11 mouse cellular contexts compared by ENCODE assay signal in the genomic region with DNA sequence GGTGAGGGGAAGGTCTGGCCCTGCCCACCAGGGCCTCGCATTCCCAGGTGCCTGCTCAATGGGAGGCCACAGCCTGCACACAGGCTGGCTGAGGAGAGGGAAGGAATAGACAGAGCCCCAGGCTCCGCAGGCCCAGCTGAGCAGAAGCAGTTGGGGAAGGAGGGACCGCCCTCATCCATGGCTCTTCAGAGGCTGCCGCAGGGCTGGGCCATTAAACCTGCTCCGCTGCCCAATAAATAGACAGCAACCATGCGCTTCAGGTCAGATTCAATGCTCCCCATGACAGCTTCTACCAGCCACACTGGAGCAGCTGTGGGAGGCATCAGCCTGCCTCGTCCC. TPM values are rescaled to one million over a fixed set of nuclear protein-coding genes. Genes with fewer than 3 reads are reported as not detected.
DNase-seq lines count a peak whose midpoint lies in the region; ATAC-seq and TF ChIP-seq lines count a peak whose summit lies in the region.
"Had no signal": no experiment of that assay in that cellular context is flagged by ENCODE, and none has a peak within 500 bp of the region (broad histone marks: within the 10 kb centered on the region; RNA-seq: fewer than 3 reads in every experiment).

No protein-coding gene starts in this region.

- no peak overlapping the region for H3K27ac ChIP-seq in intestine, embryonic 14.5 days (ENCODE audit: low read depth)
- H3K27ac ChIP-seq in intestine, postnatal 0 days (ENCODE audit: low read depth, low read length): no peak overlapping the region
- H3K27ac ChIP-seq in embryonic facial prominence, embryonic 13.5 days: no peak overlapping the region
- H3K27ac ChIP-seq in limb, embryonic 13.5 days: peak overlapping the region; percentile 45; the same call in 1 of the 2 replicates

- 0 out of 2 replicates have a peak, but pooled peaks cover 6% of the 10 kb centered on the region for H3K27me3 ChIP-seq in intestine, embryonic 14.5 days (replicated peaks; ENCODE audit: control insufficient read depth, insufficient read depth, low read length)
- 0 out of 2 replicates have a peak, but pooled peaks cover 6% of the 10 kb centered on the region for H3K27me3 ChIP-seq in intestine, postnatal 0 days (replicated peaks; ENCODE audit: control insufficient read depth, insufficient read depth, low read length)
- peaks cover 79% of the 10 kb centered on the region for H3K27me3 ChIP-seq in E14TG2a.4 (ENCODE audit: insufficient read depth, low read length)
- H3K27me3 ChIP-seq in embryonic facial prominence, embryonic 13.5 days: peaks cover 9% of the 10 kb centered on the region
- no peaks in the 10 kb centered on the region for H3K27me3 ChIP-seq in limb, embryonic 13.5 days

- TF ChIP-seq CTCF in intestine, postnatal 0 days (IDR thresholded peaks at IDR 0.05; ENCODE audit: low read depth): no peak
- TF ChIP-seq CTCF in E14TG2a.4 (conservative IDR thresholded peaks at IDR 0.05; ENCODE audit: low read length): no peak

- H3K4me2 ChIP-seq in intestine, embryonic 14.5 days (ENCODE audit: low read length): no peak overlapping the region
- no peak overlapping the region for H3K4me2 ChIP-seq in intestine, postnatal 0 days (replicated peaks; ENCODE audit: low read depth)
- H3K4me2 ChIP-seq in embryonic facial prominence, embryonic 13.5 days: no peak overlapping the region
- H3K4me2 ChIP-seq in limb, embryonic 13.5 days (replicated peaks): peak overlapping the region; percentile 9; the same call in 1 of the 2 replicates

- no peaks in the 10 kb centered on the region for H3K9me3 ChIP-seq in intestine, embryonic 14.5 days (ENCODE audit: control insufficient read depth, low read length)
- no peaks in the 10 kb centered on the region for H3K9me3 ChIP-seq in intestine, postnatal 0 days (ENCODE audit: control insufficient read depth)
- H3K9me3 ChIP-seq in E14TG2a.4 (ENCODE audit: low read length): no peaks in the 10 kb centered on the region
- H3K9me3 ChIP-seq in embryonic facial prominence, embryonic 13.5 days: no peaks in the 10 kb centered on the region
- no peaks in the 10 kb centered on the region for H3K9me3 ChIP-seq in limb, embryonic 13.5 days

- WGBS in intestine, embryonic 14.5 days: 19% methylated on average over 7 of the region's 7 CpGs
- 34% methylated on average over 7 of the region's 7 CpGs for whole genome bisulfite sequencing in intestine, postnatal 0 days
- WGBS in embryonic facial prominence, embryonic 13.5 days: 33% methylated on average over 7 of the region's 7 CpGs
- WGBS in limb, embryonic 13.5 days: 14% methylated on average over 7 of the region's 7 CpGs

- H3K4me3 ChIP-seq in intestine, embryonic 14.5 days (ENCODE audit: low read depth, low read length): no peak overlapping the region
- no peak overlapping the region for H3K4me3 ChIP-seq in intestine, postnatal 0 days (ENCODE audit: low read depth, low read length)
- 0 out of 2 replicates have a peak overlapping the region, but pooled peaks have one; percentile 7 for H3K4me3 ChIP-seq in E14TG2a.4 (replicated peaks; ENCODE audit: low read length)
- no peak overlapping the region for H3K4me3 ChIP-seq in embryonic facial prominence, embryonic 13.5 days
- no peak overlapping the region for H3K4me3 ChIP-seq in limb, embryonic 13.5 days

- H3K36me3 ChIP-seq in intestine, embryonic 14.5 days (ENCODE audit: control insufficient read depth, insufficient read depth, low read length): no peaks in the 10 kb centered on the region
- H3K36me3 ChIP-seq in intestine, postnatal 0 days (ENCODE audit: control insufficient read depth, insufficient read depth): no peaks in the 10 kb centered on the region
- H3K36me3 ChIP-seq in E14TG2a.4 (ENCODE audit: insufficient read depth, low read length): no peaks in the 10 kb centered on the region
- no peaks in the 10 kb centered on the region for H3K36me3 ChIP-seq in embryonic facial prominence, embryonic 13.5 days
- no peaks in the 10 kb centered on the region for H3K36me3 ChIP-seq in limb, embryonic 13.5 days

- H3K4me1 ChIP-seq in intestine, embryonic 14.5 days (replicated peaks; ENCODE audit: control insufficient read depth, insufficient read depth, low read length): peaks cover 14% of the 10 kb centered on the region
- H3K4me1 ChIP-seq in intestine, postnatal 0 days (replicated peaks; ENCODE audit: control insufficient read depth, insufficient read depth, low read length): no peaks in the 10 kb centered on the region
- H3K4me1 ChIP-seq in E14TG2a.4 (replicated peaks; ENCODE audit: low read depth, low read length): peaks cover 47% of the 10 kb centered on the region
- H3K4me1 ChIP-seq in embryonic facial prominence, embryonic 13.5 days: peaks cover 39% of the 10 kb centered on the region
- peaks cover 59% of the 10 kb centered on the region for H3K4me1 ChIP-seq in limb, embryonic 13.5 days

- DNase-seq in intestine, embryonic 14.5 days (ENCODE audit: low spot score): no peak
- no peak for DNase-seq in frontal cortex, postnatal 36 days (ENCODE audit: low spot score in 2 of 2)
- no peak for DNase-seq in thymus, postnatal 4 days
- DNase-seq in spleen, postnatal 14 days (ENCODE audit: low spot score in 2 of 2): no peak
- DNase-seq: cerebellum, postnatal 10 days; gastrocnemius, postnatal 36 days had no signal

- no peak overlapping the region for H3K9ac ChIP-seq in intestine, embryonic 14.5 days (ENCODE audit: low read length)
- no peak overlapping the region for H3K9ac ChIP-seq in intestine, postnatal 0 days (ENCODE audit: low read depth, low read length)
- peak overlapping the region; percentile 7; the same call in 1 of the 2 replicates for H3K9ac ChIP-seq in embryonic facial prominence, embryonic 13.5 days
- no peak overlapping the region; the same call in 1 of the 2 replicates for H3K9ac ChIP-seq in limb, embryonic 13.5 days

- peak; percentile 40 for ATAC-seq in intestine, embryonic 14.5 days (replicated peaks; ENCODE audit: low FRiP score, low TSS enrichment, low read depth)
- no peak for ATAC-seq in intestine, postnatal 0 days
- ATAC-seq in embryonic facial prominence, embryonic 13.5 days (ENCODE audit: insufficient number of reproducible peaks, insufficient read depth, low FRiP score, low TSS enrichment, low read depth): no peak
- peak; percentile 44 for ATAC-seq in limb, embryonic 13.5 days (ENCODE audit: low FRiP score, low read depth)

RNA-seq across cellular contexts. Expression of gene Lmx1b, which starts 45.3 kb away (rescaled TPM):
- polyA plus RNA-seq in intestine, embryonic 14.5 days (2014; fragmentation: Nextera tagmentation; extraction: Ambion mirVana): 0.07 TPM in 1 of 2 replicates, not detected in the other
- not detected in 2 replicates for polyA plus RNA-seq in intestine, postnatal 0 days (2015; fragmentation: Nextera tagmentation; extraction: Ambion mirVana)
- polyA plus RNA-seq in embryonic facial prominence, embryonic 13.5 days (2015; fragmentation: Nextera tagmentation; extraction: Ambion mirVana): 0.55 TPM in 2 replicates
- polyA plus RNA-seq in limb, embryonic 13.5 days (2015; fragmentation: Nextera tagmentation; extraction: Ambion mirVana): 7.3 and 7.7 TPM in 2 replicates
- polyA plus RNA-seq: liver, adult 2 months had no signal

Comparison
In these comparisons a context has a peak if more than half of its experiments do, and no peak if none do; other contexts are left out.
1. ATAC-seq: peak in intestine, embryonic 14.5 days (single experiment) and limb, embryonic 13.5 days (single experiment); none in intestine, postnatal 0 days (single experiment) and embryonic facial prominence, embryonic 13.5 days (single experiment).